Mouse (Mus musculus): Measurements from ENCODE around the gene Trat1.

GRCm38 (mm10) chr16:48818524-48818923 is 46.7 kb upstream of the Trat1 start:
- TF ChIP-seq POLR2A (IDR thresholded peaks at IDR 0.05; ENCODE audit: control insufficient read depth, low read depth, low read length) (no peak), CTCF (IDR thresholded peaks at IDR 0.05; ENCODE audit: control insufficient read depth, insufficient read depth, insufficient replicate concordance, low read depth, low read length) (no peak)

Measured in testis, adult 2 months (tissue).